Comparison of ENCODE assay signal across 12 mouse cellular contexts in the genomic region with DNA sequence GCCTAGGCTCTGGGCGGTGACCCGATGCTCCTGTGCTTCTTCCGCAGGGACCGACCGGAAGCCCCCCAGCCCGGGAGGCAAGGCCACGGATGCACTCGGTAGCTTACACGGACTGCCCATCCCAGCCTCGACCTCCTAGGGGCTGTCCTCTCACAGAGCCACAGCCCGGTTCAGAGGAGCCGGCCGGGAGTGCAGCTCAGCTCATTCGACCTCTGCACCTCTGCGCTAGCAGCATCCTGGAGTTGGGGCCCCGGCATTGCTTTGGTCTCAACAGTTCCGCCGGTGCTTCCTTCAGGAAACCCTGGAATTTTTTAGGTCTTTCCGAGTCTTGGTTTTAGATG. TPM values are rescaled to one million over a fixed set of nuclear protein-coding genes. Genes with fewer than 3 reads are reported as not detected.
DNase-seq lines count a peak whose midpoint lies in the region; ATAC-seq lines count a peak whose summit lies in the region.
"Had no signal": no experiment of that assay in that cellular context is flagged by ENCODE, and none has a peak within 500 bp of the region (broad histone marks: within the 10 kb centered on the region; RNA-seq: fewer than 3 reads in every experiment).

No protein-coding gene starts in this region.

- no peak for ATAC-seq in forebrain, embryonic 15.5 days (replicated peaks)
- ATAC-seq in kidney, embryonic 14.5 days (ENCODE audit: low FRiP score, low TSS enrichment) = peak; percentile 64; the same call in 1 of the 2 replicates
- peak; percentile 42; the same call in 1 of the 2 replicates for ATAC-seq in midbrain, embryonic 12.5 days (ENCODE audit: low FRiP score, low read depth)

- 1% methylated on average over 19 of the region's 19 CpGs for WGBS in forebrain, embryonic 10.5 days
- WGBS in forebrain, embryonic 15.5 days = under 1% methylated on average over 19 of the region's 19 CpGs
- WGBS in kidney, embryonic 14.5 days = 0% methylated on average over 19 of the region's 19 CpGs
- WGBS in midbrain, embryonic 12.5 days = 0% methylated on average over 19 of the region's 19 CpGs

- H3K27ac ChIP-seq in forebrain, embryonic 10.5 days = no peak overlapping the region
- H3K27ac ChIP-seq in forebrain, embryonic 15.5 days (replicated peaks) = no peak overlapping the region
- no peak overlapping the region for H3K27ac ChIP-seq in kidney, embryonic 14.5 days (ENCODE audit: low read depth, low read length)
- no peak overlapping the region for H3K27ac ChIP-seq in midbrain, embryonic 12.5 days (replicated peaks)

- DNase-seq in forebrain, embryonic 10.5 days (ENCODE audit: extremely low spot score, low spot score) = peak; percentile 35
- no peak for DNase-seq in kidney, adult 8-10 months
- peak; percentile 48 for DNase-seq in embryo, embryonic 10 days (ENCODE audit: low spot score)
- no peak for DNase-seq in right cerebral cortex, postnatal 25 days
- DNase-seq in right cerebral cortex, postnatal 10 days (ENCODE audit: low spot score in 2 of 2) = no peak
- DNase-seq: cerebellum, postnatal 25 days; gastrocnemius, postnatal 14 days; lung, adult 18-20 months; thymus, postnatal 36 days had no signal

- no peak overlapping the region for H3K4me2 ChIP-seq in forebrain, embryonic 15.5 days (replicated peaks)
- H3K4me2 ChIP-seq in kidney, embryonic 14.5 days (replicated peaks; ENCODE audit: low read depth, low read length) = no peak overlapping the region
- H3K4me2 ChIP-seq in midbrain, embryonic 12.5 days (replicated peaks) = no peak overlapping the region

- peak overlapping the region; percentile 16; the same call in 1 of the 2 replicates for H3K4me3 ChIP-seq in forebrain, embryonic 10.5 days
- no peak overlapping the region for H3K4me3 ChIP-seq in forebrain, embryonic 15.5 days
- H3K4me3 ChIP-seq in kidney, embryonic 14.5 days (ENCODE audit: low read length) = no peak overlapping the region; the same call in 1 of the 2 replicates
- H3K4me3 ChIP-seq in midbrain, embryonic 12.5 days = no peak overlapping the region

- peaks cover 95% of the 10 kb centered on the region for H3K27me3 ChIP-seq in forebrain, embryonic 10.5 days (ENCODE audit: poor library complexity, severe bottlenecking)
- H3K27me3 ChIP-seq in forebrain, embryonic 15.5 days = peaks cover 88% of the 10 kb centered on the region
- peaks cover 90% of the 10 kb centered on the region for H3K27me3 ChIP-seq in kidney, embryonic 14.5 days (ENCODE audit: control insufficient read depth, insufficient read depth, low read length)
- H3K27me3 ChIP-seq in midbrain, embryonic 12.5 days = peaks cover 89% of the 10 kb centered on the region

- no peak overlapping the region for H3K9ac ChIP-seq in forebrain, embryonic 15.5 days (replicated peaks)
- H3K9ac ChIP-seq in kidney, embryonic 14.5 days (ENCODE audit: low read depth, low read length) = no peak overlapping the region
- H3K9ac ChIP-seq in midbrain, embryonic 12.5 days (replicated peaks) = no peak overlapping the region

- no peaks in the 10 kb centered on the region for H3K9me3 ChIP-seq in forebrain, embryonic 10.5 days
- H3K9me3 ChIP-seq in forebrain, embryonic 15.5 days = no peaks in the 10 kb centered on the region
- no peaks in the 10 kb centered on the region for H3K9me3 ChIP-seq in kidney, embryonic 14.5 days (ENCODE audit: control insufficient read depth, low read length)
- H3K9me3 ChIP-seq in midbrain, embryonic 12.5 days = no peaks in the 10 kb centered on the region

- no peaks in the 10 kb centered on the region for H3K36me3 ChIP-seq in forebrain, embryonic 10.5 days (replicated peaks)
- H3K36me3 ChIP-seq in forebrain, embryonic 15.5 days = no peaks in the 10 kb centered on the region
- no peaks in the 10 kb centered on the region for H3K36me3 ChIP-seq in kidney, embryonic 14.5 days (ENCODE audit: control insufficient read depth, insufficient read depth, low read length)
- H3K36me3 ChIP-seq in midbrain, embryonic 12.5 days = no peaks in the 10 kb centered on the region

- peaks cover 8% of the 10 kb centered on the region for H3K4me1 ChIP-seq in forebrain, embryonic 10.5 days
- H3K4me1 ChIP-seq in forebrain, embryonic 15.5 days = 0 out of 2 replicates have a peak, but pooled peaks cover 4% of the 10 kb centered on the region
- H3K4me1 ChIP-seq in kidney, embryonic 14.5 days (ENCODE audit: control insufficient read depth, insufficient read depth, low read length) = 0 out of 2 replicates have a peak, but pooled peaks cover 2% of the 10 kb centered on the region
- no peaks in the 10 kb centered on the region for H3K4me1 ChIP-seq in midbrain, embryonic 12.5 days

RNA-seq across cellular contexts. Expression of a gene that starts 11.9 kb away (rescaled TPM):
- 0.05 and 0.14 TPM in 2 replicates for polyA plus RNA-seq in forebrain, embryonic 10.5 days (2016; fragmentation: Nextera tagmentation; extraction: Ambion mirVana)
- not detected in 2 replicates for polyA plus RNA-seq in forebrain, embryonic 15.5 days (2015; fragmentation: Nextera tagmentation; extraction: Ambion mirVana)
- 0.07 TPM in 1 of 2 replicates, not detected in the other for polyA plus RNA-seq in kidney, embryonic 14.5 days (2014; fragmentation: Nextera tagmentation; extraction: Ambion mirVana)
- 0.69 and 0.70 TPM in 2 replicates for polyA plus RNA-seq in midbrain, embryonic 12.5 days (2016; fragmentation: Nextera tagmentation; extraction: Ambion mirVana)

Comparison
In these comparisons a context has a peak if more than half of its experiments do, and no peak if none do; other contexts are left out.
1. DNase-seq: peak in forebrain, embryonic 10.5 days (single experiment) and embryo, embryonic 10 days (single experiment); none in kidney, adult 8-10 months (0 of 2), right cerebral cortex, postnatal 25 days (single experiment) and right cerebral cortex, postnatal 10 days (0 of 2).